Mouse (Mus musculus) stomach, postnatal 0 days (tissue): ENCODE results near the gene Trpt1. TPM values are rescaled to one million over a fixed set of nuclear protein-coding genes. Genes with fewer than 3 reads are reported as not detected.
A peak's percentile ranks its signal among the peaks of the same experiment; 100 is the strongest.

Experiments used
- ATAC-seq: fragments of 200-750 bp; cut with Nextera tagmentation; 2 replicates; pipeline ENCODE4 v1.8.0; 2017; ENCODE audit not compliant: low FRiP score, low TSS enrichment
- DNase-seq: peaks from one replicate; pipeline ENCODE4 v3.0.0-alpha.2; 2016; ENCODE audit warnings: low spot score
- H3K27ac ChIP-seq: fragments of 300-500 bp; sonication (generic); replicated peaks from 2 replicates; pipeline ENCODE4 v1.5.1; 2014; ENCODE audit warnings: mild to moderate bottlenecking, control low read depth
- H3K27me3 ChIP-seq: fragments of 300-500 bp; sonication (generic); 2 replicates; pipeline ENCODE4 v1.6.1; 2014; ENCODE audit warnings: low read length; ENCODE audit not compliant: control insufficient read depth, insufficient read depth
- H3K36me3 ChIP-seq: fragments of 300-500 bp; sonication (generic); 2 replicates; pipeline ENCODE4 v1.6.1; 2014; ENCODE audit warnings: low read length, mixed read lengths; ENCODE audit not compliant: control insufficient read depth, insufficient read depth
- H3K4me1 ChIP-seq: fragments of 300-500 bp; sonication (generic); replicated peaks from 2 replicates; pipeline ENCODE4 v1.6.1; 2014; ENCODE audit warnings: antibody characterized with exemption; ENCODE audit not compliant: control insufficient read depth, insufficient read depth
- H3K4me2 ChIP-seq: fragments of 300-500 bp; sonication (generic); replicated peaks from 2 replicates; pipeline ENCODE4 v1.6.1; 2014; ENCODE audit warnings: low read depth, mild to moderate bottlenecking, control low read depth, moderate library complexity
- H3K4me3 ChIP-seq: fragments of 300-500 bp; sonication (generic); 2 replicates; pipeline ENCODE4 v1.5.1; 2014; ENCODE audit warnings: low read depth, low read length, control low read depth
- H3K9ac ChIP-seq: fragments of 300-500 bp; sonication (generic); 2 replicates; pipeline ENCODE4 v1.6.1; 2014; ENCODE audit warnings: mild to moderate bottlenecking, low read length, control low read depth, mixed read lengths
- H3K9me3 ChIP-seq: fragments of 300-500 bp; sonication (generic); 2 replicates; pipeline ENCODE4 v1.6.1; 2016; ENCODE audit warnings: low read length; ENCODE audit not compliant: control insufficient read depth
- CTCF ChIP-seq: IDR thresholded peaks from 2 replicates; pipeline ENCODE4 v1.5.1; 2016; ENCODE audit warnings: antibody characterized with exemption, low read depth, mild to moderate bottlenecking, moderate library complexity
- EP300 ChIP-seq: optimal IDR thresholded peaks from 2 replicates; pipeline ENCODE3; 2016; ENCODE audit warnings: antibody characterized with exemption
- WGBS: fragments of 180-500 bp; shearing (Covaris S2); extraction: QIAGEN DNeasy Blood & Tissue Kit; methylation state at CpG from one replicate; pipeline ENCODE4 v1.1.7; 2014; 5-methylcytosine and 5-hydroxymethylcytosine counted together
- polyA plus RNA-seq: library from polyadenylated mRNA; unstranded; fragments of >200 nt; fragmentation: Nextera tagmentation; extraction: Ambion mirVana; gene quantifications from 2 replicates; pipeline ENCODE4 v1.2.1, GENCODE M21; 2015

Gene Trpt1
- polyA plus RNA-seq, 1 experiment from 2014 or later = 10.0 TPM

DNA sequence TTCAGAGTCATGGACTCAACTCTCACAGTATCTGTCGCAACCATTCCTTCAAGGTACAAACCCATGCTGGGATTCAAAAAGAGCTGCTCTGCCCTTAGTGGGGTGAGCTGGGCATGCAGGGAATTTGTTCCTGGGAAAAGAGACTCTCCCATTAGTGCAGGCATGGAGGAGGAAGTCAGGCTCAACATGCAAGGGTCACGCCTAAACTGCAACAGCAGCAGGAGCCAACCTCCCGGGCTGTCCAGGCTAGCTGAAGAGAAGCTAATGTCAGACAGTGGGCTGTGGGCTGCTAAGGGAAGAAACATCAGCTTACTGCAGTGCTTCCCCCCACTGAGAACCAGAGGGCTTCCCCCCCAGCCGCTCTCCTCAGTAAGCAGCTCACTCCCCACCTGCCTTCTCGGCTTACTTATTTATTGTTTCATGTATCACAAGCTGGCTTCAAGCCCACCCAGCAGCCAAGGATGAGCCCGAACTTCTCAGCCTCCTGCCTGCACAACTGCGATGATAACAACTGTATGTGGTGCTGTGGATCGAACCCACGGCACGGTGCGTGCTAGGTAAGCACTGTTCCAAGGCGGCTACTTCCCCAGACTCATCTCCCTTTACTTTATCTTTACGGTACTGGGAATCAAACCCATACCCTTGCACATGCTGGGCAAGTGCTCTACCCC, 23.5 kb upstream of the Trpt1 start:
- DNase-seq (no peak), ATAC-seq (no peak)
- peaks cover 10% of the 10 kb centered on the region for H3K4me1 ChIP-seq
- TF ChIP-seq CTCF (no peak), EP300 (no peak)
- H3K9ac ChIP-seq = no peak overlapping the region
- no peak overlapping the region for H3K4me2 ChIP-seq
- no peaks in the 10 kb centered on the region for H3K9me3 ChIP-seq
- WGBS = 76% methylated on average over 13 of the region's 13 CpGs
- H3K4me3 ChIP-seq = no peak overlapping the region
- H3K27me3 ChIP-seq = no peaks in the 10 kb centered on the region
- H3K36me3 ChIP-seq = no peaks in the 10 kb centered on the region
- H3K27ac ChIP-seq = peak overlapping the region; percentile 56; the same call in 1 of the 2 replicates

DNA sequence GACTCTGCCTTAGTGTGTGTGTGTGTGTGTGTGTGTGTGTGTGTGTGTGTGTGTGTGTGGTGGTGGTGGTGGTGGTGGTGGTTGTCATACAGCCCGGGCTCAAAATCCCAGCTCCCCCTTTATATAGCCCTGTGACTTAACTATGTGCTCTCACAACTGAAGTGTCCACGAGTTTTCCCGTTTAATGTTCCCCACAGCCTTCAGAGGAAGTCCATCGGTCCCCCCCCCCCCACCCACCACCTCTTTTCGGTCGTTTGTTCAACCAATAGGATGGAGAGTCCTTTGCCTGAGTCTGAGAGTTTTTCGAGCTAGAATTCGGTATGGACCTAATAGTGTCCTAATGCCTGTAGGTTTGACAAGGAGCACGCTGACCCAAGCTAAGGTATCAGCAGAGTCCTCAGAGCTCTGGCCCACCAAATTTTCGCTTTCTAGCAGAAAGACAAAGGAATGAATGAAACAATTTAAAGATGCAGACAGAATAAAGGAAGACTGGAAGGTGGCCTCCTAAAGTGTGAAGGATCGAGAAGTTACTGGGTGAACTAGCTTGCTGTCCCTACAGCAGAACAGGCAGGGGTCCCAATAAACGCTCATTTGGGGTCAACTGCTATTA, 22.2 kb upstream of the Trpt1 start:
- Histone ChIP-seq H3K4me1 (peaks cover 13% of the 10 kb centered on the region), H3K9me3 (no peaks in the 10 kb centered on the region), H3K4me2 (peak overlapping the region; percentile 74), H3K27ac (peak overlapping the region; percentile 93), H3K4me3 (peak overlapping the region; percentile 65), H3K9ac (no peak overlapping the region), H3K27me3 (no peaks in the 10 kb centered on the region), H3K36me3 (peaks cover 6% of the 10 kb centered on the region)
- no peak for ATAC-seq
- TF ChIP-seq CTCF (no peak), EP300 (no peak)
- WGBS = 31% methylated on average over 12 of the region's 12 CpGs
- DNase-seq = no peak

DNA sequence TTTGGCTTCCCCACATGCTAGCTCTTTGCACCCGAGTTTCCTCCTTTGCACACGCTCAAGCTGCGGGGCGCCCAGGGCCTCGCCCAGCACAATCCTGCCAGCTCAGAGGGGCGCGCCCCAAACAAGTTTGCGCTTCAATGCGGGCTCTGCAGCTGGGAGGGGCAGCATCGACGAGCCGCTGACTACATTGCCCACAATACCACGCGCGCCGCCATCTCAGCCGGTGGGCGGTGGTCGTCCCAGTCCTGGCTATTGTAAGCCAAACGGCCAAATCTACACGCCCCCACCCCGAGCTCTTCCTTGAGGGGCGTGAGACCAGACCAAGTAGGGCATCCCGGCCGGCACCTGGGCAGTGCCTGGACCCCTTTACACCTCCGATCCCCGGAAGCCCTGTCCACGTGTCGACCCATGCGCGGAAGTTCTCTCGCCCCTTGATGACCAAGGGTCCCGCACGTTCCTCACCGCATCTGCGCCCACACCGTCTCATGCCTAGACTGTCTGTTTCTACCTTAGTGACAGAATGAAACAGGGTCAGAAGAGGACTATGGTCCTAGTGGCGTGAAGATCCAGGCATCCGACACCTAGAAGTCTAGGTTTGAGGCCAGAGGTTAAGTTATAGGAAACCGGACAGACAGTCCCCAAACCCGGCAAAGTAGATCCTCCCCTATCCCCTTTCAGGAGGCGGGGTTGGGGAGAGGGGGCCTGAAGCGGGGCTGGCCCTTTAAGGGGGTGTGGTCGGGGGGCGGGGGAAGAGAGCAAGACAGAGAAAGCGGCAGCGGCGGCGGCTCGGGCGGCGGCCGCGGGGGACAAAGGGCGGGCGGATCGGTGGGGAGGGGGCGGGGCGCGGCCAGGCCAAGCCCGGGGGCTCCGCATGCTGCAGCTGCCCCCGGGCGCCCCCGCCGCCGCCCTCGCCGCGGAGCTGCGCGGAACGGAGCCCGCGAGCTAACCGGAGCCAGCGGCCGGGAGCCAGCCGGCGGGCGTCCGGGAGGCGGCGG, 21.4 kb upstream of the Trpt1 start, which contains the start of gene Ppp1r14b:
Gene Ppp1r14b (plus strand): TSS at position 758 of the 995 bp plus-strand sequence.
- Histone ChIP-seq H3K4me3 (peak within 1 kb of the TSS; percentile 65), H3K9me3 (no peaks in the 10 kb centered on the region), H3K4me1 (peaks cover 13% of the 10 kb centered on the region), H3K9ac (peak within 1 kb of the TSS; percentile 69), H3K27me3 (no peaks in the 10 kb centered on the region), H3K36me3 (peaks cover 6% of the 10 kb centered on the region), H3K4me2 (peak within 1 kb of the TSS; percentile 74), H3K27ac (peak within 1 kb of the TSS; percentile 93)
- WGBS = 1% methylated on average over 46 of the region's 84 CpGs
- peak; percentile 74 for ATAC-seq
- TF ChIP-seq CTCF (no peak), EP300 (no peak)
- DNase-seq = peak; percentile 92

DNA sequence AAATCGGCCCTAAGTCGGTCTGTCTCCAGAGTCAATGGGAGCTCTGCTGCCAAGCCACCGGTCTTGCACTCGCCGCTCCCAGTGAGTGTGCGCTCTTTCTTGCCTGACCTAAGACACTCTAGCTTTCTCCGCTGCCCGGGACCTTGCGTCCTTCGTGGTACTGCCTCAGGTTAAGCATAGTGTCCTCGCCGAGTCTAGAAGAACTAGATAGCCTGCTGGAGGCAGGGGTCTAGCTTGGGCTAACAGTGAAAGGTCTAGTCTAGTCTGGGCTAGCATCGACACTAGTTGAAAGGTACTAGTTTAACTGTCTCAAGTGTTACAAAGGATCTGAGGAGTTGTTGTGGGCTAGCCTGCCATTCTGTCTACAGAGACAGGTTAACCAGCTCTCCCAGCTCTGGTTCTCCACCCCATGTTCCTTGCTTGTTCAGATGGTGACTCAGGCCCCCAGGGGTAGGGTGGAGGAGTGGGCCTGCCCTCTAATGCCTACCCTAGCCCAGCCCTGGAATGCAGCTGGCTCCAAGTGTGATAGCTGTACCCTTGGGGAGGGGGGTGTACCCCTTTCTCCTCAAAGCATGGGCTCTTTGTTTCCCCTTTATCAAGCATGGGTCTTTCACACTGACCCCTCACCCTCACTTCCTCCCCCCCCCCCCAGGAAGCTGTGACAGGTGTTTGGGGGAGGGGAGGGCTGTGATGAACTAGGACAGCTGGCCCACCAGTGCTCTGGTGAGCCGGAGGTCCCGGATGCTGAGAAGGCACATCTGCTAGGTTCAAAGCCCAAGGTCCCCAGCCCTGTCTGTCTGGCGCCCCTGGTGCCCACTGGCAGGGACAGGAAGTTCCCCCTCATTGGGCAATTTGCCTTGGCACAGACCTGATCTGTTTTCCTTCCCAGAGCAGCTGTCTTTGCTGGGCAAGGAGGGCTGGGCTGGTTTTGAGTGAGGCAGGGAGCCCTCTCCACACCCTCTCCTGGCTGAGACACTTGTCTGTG, 20.1 kb upstream of the Trpt1 start, which contains the start of gene Plcb3:
Gene Plcb3 (minus strand): TSS at position 934 of the 985 bp plus-strand sequence.
- peak within 1 kb of the TSS; percentile 69 for H3K9ac ChIP-seq
- no peaks in the 10 kb centered on the region for H3K27me3 ChIP-seq
- TF ChIP-seq CTCF (peak; percentile 57), EP300 (no peak)
- ATAC-seq (no peak), DNase-seq (peak; percentile 67)
- peaks cover 6% of the 10 kb centered on the region for H3K36me3 ChIP-seq
- peak within 1 kb of the TSS; percentile 93 for H3K27ac ChIP-seq
- H3K4me1 ChIP-seq = peaks cover 4% of the 10 kb centered on the region
- peak within 1 kb of the TSS; percentile 65 for H3K4me3 ChIP-seq
- WGBS = under 1% methylated on average over 16 of the region's 16 CpGs
- no peaks in the 10 kb centered on the region for H3K9me3 ChIP-seq
- H3K4me2 ChIP-seq = peak within 1 kb of the TSS; percentile 74
